Mouse (Mus musculus) heart, postnatal 25 days (tissue): ENCODE measurements at regions not wholly inside any gene's neighbourhood (a gene's known extent, or its start where the extent isn't known, plus 50 kb on each side); places are given as distances from the start of the nearest gene placed in this dataset.

Source experiments
- DNase-seq: peaks from one replicate; pipeline ENCODE4 v3.0.0; 2022; ENCODE audit warnings: low spot score
- intact Hi-C: fragments of 180-260 bp; cut with DNase I; formaldehyde crosslinking; loops from one replicate; pipeline ENCODE4 v1.15.1; 2025

DNA sequence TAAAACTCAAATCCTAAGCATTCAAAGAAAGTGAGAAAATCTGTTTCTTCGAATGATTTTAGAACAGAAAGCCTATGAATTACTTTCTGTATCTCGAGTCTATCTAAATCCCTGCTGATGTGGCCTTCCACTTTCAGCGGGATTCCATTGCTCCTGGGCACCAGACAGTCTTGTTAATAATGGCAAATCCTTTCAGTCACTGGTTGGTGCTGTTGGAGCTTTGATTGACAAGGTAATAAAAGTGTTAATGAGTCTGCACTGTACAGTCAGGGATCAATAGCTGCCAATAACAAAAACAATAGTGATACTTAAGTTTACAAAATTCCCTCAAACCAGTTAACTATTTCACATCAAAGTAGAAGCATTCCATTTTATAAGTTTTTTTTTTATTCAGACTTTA lies 335.8 kb downstream of the Cenpc1 start:
- no peak for DNase-seq
- intact Hi-C loops = no loop called here

DNA sequence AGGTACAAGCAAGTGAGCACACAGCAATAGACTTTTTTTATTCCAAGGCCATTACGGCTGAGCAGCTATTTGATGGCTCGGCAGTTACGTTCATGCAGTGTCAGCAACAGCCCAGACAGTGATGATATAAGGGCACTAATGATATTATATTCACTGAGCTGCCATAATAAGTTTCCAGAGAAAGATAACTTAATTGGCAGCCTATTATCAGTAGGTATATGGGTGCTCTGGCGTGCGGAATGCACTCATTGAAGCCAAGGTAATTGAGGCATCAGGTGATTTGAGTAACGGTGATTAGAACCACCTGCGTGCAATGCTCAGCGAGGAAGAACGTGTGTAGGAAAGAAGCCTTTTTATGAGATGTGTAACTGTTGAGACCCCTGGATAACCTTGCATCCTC lies 358.0 kb downstream of the Cenpc1 start:
- intact Hi-C loops = no loop called here
- no peak for DNase-seq

DNA sequence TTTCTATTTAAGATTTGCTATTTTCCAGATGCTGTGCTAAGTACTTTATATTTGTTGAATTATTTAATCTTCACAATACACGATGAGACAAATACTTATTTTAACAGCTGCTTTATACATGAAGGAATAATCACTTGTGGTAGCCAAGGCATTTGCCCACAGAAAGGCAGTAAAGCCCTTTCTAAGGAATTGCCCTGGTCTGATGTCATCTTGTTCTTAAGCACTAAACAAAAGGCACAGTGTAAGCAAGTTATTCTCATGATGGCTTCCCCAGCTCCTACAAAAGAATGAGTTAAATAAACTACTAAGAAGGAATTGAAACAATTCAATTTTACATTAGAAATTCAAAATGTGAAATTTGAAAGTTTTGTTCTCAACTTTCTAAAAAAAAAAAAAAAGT lies 358.8 kb downstream of the Cenpc1 start:
- no peak for DNase-seq
- intact Hi-C loops = no loop called here

DNA sequence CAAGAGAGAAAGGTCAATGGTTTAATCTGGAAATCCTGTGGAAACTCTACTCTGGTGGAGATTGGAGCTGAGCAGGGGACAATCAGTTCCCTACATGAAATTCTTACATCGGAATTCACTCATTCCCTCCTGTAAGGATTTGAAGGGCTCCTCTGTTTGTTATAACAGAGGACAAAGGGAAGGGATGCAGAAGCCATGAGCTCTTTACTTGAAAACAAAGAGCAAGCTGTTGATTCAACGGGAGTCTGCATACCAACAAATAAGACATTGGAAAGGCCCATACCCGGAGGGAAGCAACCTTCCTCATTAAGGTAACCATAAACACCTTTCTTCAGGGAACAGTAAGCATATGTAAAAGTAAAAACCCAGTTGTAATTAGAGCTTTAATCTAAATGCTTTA lies 359.3 kb downstream of the Cenpc1 start:
- intact Hi-C loops = no loop called here
- DNase-seq = no peak

GRCm38 (mm10) chr5:85677872-85678271 lies 387.5 kb downstream of the Cenpc1 start:
- intact Hi-C loops = no loop called here
- no peak for DNase-seq

GRCm38 (mm10) chr5:85671121-85671520 lies 394.3 kb downstream of the Cenpc1 start:
- no peak for DNase-seq
- intact Hi-C loops = no loop called here

- no peak for DNase-seq
- intact Hi-C loops = no loop called here
These were observed 403.9 kb downstream of the Cenpc1 start for GRCm38 (mm10) chr5:85661487-85661886.

DNA sequence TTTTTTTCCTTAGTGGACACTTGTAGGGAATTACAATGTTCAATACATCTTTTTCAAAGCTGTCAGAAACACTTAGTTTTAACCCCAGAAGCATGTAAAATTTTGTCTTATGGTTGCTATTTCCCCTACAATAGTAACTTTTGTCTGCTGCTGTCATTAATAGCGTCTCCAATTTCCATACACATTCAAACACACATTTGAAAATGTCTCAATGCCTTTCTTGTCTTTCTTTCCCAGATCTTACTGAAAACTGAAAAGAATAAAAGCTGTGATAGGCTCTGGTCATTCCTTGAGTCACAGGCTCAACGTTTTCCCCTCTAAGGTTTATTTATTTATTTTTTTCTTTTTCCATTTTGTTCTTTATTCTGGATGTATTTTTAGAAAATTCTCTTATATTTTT lies 444.3 kb downstream of the Cenpc1 start:
- intact Hi-C loops = no loop called here
- no peak for DNase-seq

GRCm38 (mm10) chr5:85614783-85615182 lies 450.6 kb downstream of the Cenpc1 start:
- intact Hi-C loops = no loop called here
- DNase-seq = no peak

GRCm38 (mm10) chr5:85612606-85613005 lies 452.8 kb downstream of the Cenpc1 start:
- intact Hi-C loops = no loop called here
- DNase-seq = no peak

DNA sequence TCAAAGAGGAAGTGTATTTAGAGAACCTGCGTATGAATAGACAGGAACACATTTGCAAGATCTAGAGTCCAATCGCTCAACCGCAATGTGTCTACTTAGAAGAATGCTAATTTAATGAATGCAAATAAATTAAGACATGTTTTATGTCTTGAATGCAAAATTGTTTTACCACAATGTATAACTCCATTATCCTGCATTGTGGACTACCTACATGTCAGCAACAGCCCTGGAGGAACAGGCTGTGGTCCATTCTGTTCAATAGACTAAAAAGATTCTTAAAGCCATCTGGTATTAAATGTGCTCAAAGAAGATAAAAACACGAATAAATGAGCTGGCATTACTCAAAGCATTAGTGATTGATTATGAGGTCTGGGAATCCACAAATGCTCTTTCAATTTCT lies 456.3 kb downstream of the Cenpc1 start:
- DNase-seq = no peak
- intact Hi-C loops = no loop called here

- no peak for DNase-seq
- intact Hi-C loops = no loop called here
These were observed 467.2 kb downstream of the Cenpc1 start for GRCm38 (mm10) chr5:85598164-85598563.

DNA sequence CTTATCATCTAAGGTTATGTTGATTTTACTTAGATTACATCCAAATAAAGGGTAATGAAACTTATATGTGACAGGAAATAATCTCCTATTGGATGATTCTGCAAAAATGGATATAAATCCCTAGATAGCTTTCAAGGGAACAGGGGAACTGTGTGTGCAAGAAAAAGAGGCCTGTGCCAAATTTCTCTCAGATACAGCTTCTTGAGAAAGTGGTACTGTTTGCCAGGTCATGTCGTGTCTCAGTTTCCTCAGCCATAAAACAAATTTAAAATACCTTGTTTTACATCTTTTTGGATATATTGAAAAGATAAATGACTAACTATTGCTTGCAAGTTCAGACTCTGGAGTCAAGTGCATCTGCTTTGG lies 470.3 kb downstream of the Cenpc1 start:
- DNase-seq = no peak
- intact Hi-C loops = no loop called here

DNA sequence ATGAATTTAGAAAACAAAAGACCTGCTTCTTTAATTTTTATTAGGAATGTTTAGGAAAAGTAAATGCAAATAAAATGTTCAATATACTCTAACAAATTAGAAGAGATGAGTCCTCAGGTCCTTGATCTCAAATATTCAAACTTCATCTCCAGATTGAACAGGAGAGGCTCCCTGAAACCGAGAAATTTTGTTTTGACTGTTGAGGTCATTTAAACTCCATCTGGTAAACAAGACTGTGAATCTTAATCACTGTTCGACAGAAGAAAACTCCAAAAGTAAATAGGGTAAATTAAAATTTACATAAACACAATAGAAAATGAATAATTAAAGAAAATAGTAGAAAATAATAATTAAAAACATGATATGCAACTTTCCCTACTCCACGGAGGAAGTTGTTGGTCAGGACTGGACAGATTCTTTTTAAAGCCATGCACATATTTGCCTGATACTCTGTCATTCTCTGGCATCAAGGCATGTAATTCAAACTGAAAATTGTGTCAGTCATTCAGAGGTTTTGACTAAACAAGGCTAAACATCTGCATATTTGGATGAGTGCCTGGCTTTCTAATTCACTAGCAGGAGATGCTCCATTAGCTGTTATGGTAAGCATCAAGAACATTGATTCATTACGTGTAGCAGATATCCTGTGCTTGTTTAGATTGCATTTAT lies 470.8 kb downstream of the Cenpc1 start:
- DNase-seq = no peak
- intact Hi-C loops = no loop called here

DNA sequence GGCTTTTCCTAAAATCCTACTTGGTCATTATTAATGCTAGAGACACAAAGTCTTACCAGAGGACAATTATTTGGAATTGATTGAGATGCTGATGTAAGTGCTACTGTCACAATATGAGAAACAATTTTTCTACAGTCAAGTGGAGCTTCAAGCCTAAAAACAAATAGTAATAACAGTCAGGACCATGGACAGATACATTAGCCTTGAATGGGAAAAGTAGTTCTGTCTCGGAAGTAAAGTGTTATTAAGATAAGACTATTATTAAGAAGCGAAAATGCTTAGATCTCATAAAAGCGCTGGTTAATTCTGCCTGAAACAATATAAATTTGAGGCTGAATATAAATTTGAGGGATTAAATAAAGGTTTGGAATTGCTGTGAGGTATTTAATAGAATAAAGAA lies 473.1 kb downstream of the Cenpc1 start:
- DNase-seq = no peak
- intact Hi-C loops = no loop called here

GRCm38 (mm10) chr5:85586727-85587126 lies 478.7 kb downstream of the Cenpc1 start:
- intact Hi-C loops = loop anchor here (2.0 kb wide), 1 partner anchor 406 kb away; no protein-coding TSS in a partner anchor

GRCm38 (mm10) chr5:85572531-85572930 lies 492.9 kb downstream of the Cenpc1 start:
- intact Hi-C loops = no loop called here
- DNase-seq = no peak

More at GRCm38 (mm10) chr5:85586727-85587126, 478.7 kb downstream of the Cenpc1 start:
- DNase-seq = no peak

DNA sequence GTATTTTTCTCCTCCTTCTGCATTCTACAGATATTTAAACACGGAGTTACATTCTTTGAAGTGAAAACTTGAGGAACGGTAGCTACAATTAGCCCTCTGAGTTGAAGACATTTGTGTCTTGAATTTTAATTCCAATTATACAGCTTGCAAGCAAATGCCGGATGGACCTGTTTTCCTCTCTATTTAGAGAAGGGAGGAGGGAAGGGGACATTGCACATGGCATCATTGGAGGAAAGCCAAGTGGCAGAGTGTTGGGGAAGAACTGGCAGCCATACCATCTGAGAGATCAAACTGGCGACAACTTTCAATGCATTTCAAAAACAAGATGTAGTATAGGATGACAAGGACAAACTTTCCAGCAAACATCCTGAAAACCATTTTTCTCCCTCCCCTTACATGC lies 493.4 kb downstream of the Cenpc1 start:
- DNase-seq = no peak
- intact Hi-C loops = no loop called here

DNA sequence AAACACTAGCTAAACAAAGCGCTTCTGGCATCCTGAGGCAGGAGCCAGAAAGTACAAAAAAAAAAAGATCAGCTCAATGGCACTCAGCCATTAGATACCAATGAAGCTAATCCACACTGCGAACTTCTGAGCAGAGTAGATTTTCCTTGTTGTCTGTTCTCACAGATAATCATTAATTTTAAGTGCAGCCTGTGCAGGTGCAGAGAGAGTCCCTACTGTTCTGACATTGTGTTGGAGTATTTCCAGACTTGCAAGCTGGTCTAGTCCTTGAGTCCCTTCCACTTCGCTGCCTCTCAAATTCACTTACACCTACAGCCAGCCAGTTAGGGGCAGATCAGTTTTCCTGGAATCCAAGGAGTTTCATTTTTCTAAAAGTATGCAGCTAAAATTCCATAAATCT lies 494.0 kb downstream of the Cenpc1 start:
- intact Hi-C loops = no loop called here

GRCm38 (mm10) chr5:85536329-85536728 lies 529.1 kb downstream of the Cenpc1 start:
- intact Hi-C loops = no loop called here
- DNase-seq = no peak

More for the DNA sequence above, 494.0 kb downstream of the Cenpc1 start:
- no peak for DNase-seq

DNA sequence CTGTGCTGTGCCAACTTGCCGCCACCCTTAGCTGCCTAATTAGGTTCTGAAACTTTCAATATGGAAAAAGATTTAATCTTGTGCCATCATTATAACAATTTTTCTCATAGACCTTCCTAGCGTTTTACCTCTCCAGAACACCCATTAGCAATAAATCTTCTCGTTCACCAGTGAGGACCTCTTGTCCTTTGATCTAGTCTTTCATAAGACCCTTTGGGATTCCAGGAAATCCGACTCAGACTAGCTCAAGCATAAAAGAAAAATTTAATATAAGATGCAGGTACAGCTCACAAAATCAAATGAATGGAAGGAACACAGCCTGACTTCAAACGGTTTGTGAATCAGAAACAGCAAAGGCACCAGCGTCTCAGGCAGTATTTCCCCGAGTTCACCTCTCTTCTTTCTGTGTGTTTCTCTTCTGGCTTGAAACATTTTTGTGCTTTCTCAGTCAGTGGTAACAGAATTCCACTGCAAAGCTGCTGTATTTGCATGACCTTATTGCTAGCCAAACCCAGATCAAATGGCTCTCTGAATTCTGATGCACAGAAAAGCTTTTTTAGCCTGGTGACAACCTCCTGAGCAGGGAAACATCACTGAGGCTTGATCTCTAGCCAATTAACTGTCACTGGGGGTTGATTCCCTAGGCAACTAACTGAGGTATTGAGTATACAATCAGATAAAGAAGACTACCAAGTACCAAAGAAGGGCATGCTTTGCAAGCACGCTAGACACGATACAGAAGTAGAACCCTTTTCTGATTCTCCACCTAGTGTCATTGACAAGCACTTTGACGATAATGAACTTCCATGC lies 539.8 kb downstream of the Cenpc1 start:
- intact Hi-C loops = no loop called here
- DNase-seq = no peak

GRCm38 (mm10) chr5:85505244-85505643 lies 560.1 kb downstream of the Cenpc1 start:
- DNase-seq = no peak
- intact Hi-C loops = no loop called here
